Mouse (Mus musculus) thymus, adult 2 months (tissue): ENCODE measurements around the gene Flt3l.

ENCODE experiments used
- CTCF ChIP-seq: fragments of 200-500 bp; IDR thresholded peaks from 2 replicates; pipeline ENCODE4 v1.5.1; 2012; ENCODE audit warnings: mild to moderate bottlenecking, control low read depth, low read length, moderate library complexity, borderline replicate concordance; ENCODE audit not compliant: control insufficient read depth, poor library complexity, insufficient read depth; ENCODE audit errors: extremely low read depth
- POLR2A ChIP-seq: fragments of 200-500 bp; IDR thresholded peaks from 2 replicates; pipeline ENCODE4 v1.6.1; 2012; ENCODE audit warnings: mild to moderate bottlenecking, low read length, control low read depth, moderate library complexity; ENCODE audit not compliant: control insufficient read depth, poor library complexity, insufficient read depth; ENCODE audit errors: extremely low read depth

- TF ChIP-seq POLR2A (no peak), CTCF (no peak)
Observed at GRCm38 (mm10) chr7:45133446-45134159, 2.6 kb downstream of the Flt3l start.
